Mouse (Mus musculus) myocyte (in vitro differentiated cells): ENCODE results near the gene Olfr668.

Source experiments
- CEBPB ChIP-seq: IDR thresholded peaks from 2 replicates; pipeline ENCODE4 v1.6.1; 2011; ENCODE audit warnings: mild to moderate bottlenecking, moderate library complexity; ENCODE audit not compliant: poor library complexity, insufficient read depth, severe bottlenecking
- E2F4 ChIP-seq: IDR thresholded peaks from one replicate; pipeline ENCODE4 v1.6.1; 2011; ENCODE audit warnings: mild to moderate bottlenecking, control low read depth, moderate library complexity; ENCODE audit not compliant: insufficient read depth
- POLR2A ChIP-seq: IDR thresholded peaks from one replicate; pipeline ENCODE4 v1.6.1; 2011; ENCODE audit warnings: low read depth, mild to moderate bottlenecking, control low read depth, moderate library complexity; ENCODE audit not compliant: insufficient read length
- REST ChIP-seq: IDR thresholded peaks from one replicate; pipeline ENCODE4 v1.6.1; 2011; ENCODE audit warnings: mild to moderate bottlenecking, control low read depth, moderate library complexity; ENCODE audit not compliant: insufficient read depth, insufficient read length
- TCF12 ChIP-seq: IDR thresholded peaks from one replicate; pipeline ENCODE4 v1.6.1; 2011; ENCODE audit warnings: mild to moderate bottlenecking, control low read depth; ENCODE audit not compliant: poor library complexity, insufficient read depth, severe bottlenecking
- USF1 ChIP-seq: IDR thresholded peaks from one replicate; pipeline ENCODE4 v1.6.1; 2011; ENCODE audit warnings: low read depth, mild to moderate bottlenecking, control low read depth, moderate library complexity

GRCm38 (mm10) chr7:104895852-104896251 lies 32.0 kb downstream of the Olfr668 start, which contains the start of gene Olfr666:
- no peak for TF ChIP-seq E2F4
- no peak for TF ChIP-seq POLR2A
- TF ChIP-seq CEBPB: no peak
- no peak for TF ChIP-seq TCF12
- no peak for TF ChIP-seq REST
- TF ChIP-seq USF1: no peak
